11 mouse cellular contexts compared by ENCODE assay signal in genomic region chr3:88437454-88437853, GRCm38 (mm10). TPM values are rescaled to one million over a fixed set of nuclear protein-coding genes. Genes with fewer than 3 reads are reported as not detected.
DNase-seq lines count a peak whose midpoint lies in the region; ATAC-seq and TF ChIP-seq lines count a peak whose summit lies in the region.
"Had no signal": no experiment of that assay in that cellular context is flagged by ENCODE, and none has a peak within 500 bp of the region (broad histone marks: within the 10 kb centered on the region; RNA-seq: fewer than 3 reads in every experiment).

No protein-coding gene starts in this region.

- peak overlapping the region; percentile 69; the same call in 1 of the 2 replicates for H3K4me3 ChIP-seq in gastrocnemius, adult 2 months
- H3K4me3 ChIP-seq in midbrain, embryonic 11.5 days (ENCODE audit: low read depth, low read length): no peak overlapping the region
- no peak overlapping the region for H3K4me3 ChIP-seq in midbrain, postnatal 0 days (ENCODE audit: low read depth, low read length)
- no peak overlapping the region for H3K4me3 ChIP-seq in stomach, embryonic 16.5 days (replicated peaks; ENCODE audit: low read length)

- no peaks in the 10 kb centered on the region for H3K36me3 ChIP-seq in midbrain, embryonic 11.5 days (ENCODE audit: control insufficient read depth, insufficient read depth, low read length)
- peaks cover 37% of the 10 kb centered on the region for H3K36me3 ChIP-seq in midbrain, postnatal 0 days (ENCODE audit: insufficient read depth, low read length)
- no peaks in the 10 kb centered on the region for H3K36me3 ChIP-seq in stomach, embryonic 16.5 days (ENCODE audit: control insufficient read depth, insufficient read depth, low read length)
- H3K36me3 ChIP-seq: stomach, embryonic 15.5 days had no signal

- WGBS in midbrain, embryonic 11.5 days: 81% methylated on average over 10 of the region's 10 CpGs
- WGBS in midbrain, postnatal 0 days: 80% methylated on average over 10 of the region's 10 CpGs
- WGBS in stomach, embryonic 16.5 days: 71% methylated on average over 10 of the region's 10 CpGs

- ATAC-seq in midbrain, embryonic 11.5 days (ENCODE audit: low FRiP score): no peak
- no peak for ATAC-seq in midbrain, postnatal 0 days (ENCODE audit: low FRiP score)
- ATAC-seq in stomach, embryonic 16.5 days (ENCODE audit: insufficient read depth, low FRiP score): no peak

- no peak overlapping the region for H3K27ac ChIP-seq in gastrocnemius, adult 2 months
- no peak overlapping the region for H3K27ac ChIP-seq in midbrain, embryonic 11.5 days (ENCODE audit: low read depth, low read length)
- no peak overlapping the region for H3K27ac ChIP-seq in midbrain, postnatal 0 days (ENCODE audit: low read depth, low read length)
- no peak overlapping the region for H3K27ac ChIP-seq in stomach, embryonic 16.5 days (ENCODE audit: low read length)
- H3K27ac ChIP-seq: stomach, embryonic 15.5 days had no signal

- H3K9me3 ChIP-seq in midbrain, embryonic 11.5 days (ENCODE audit: control insufficient read depth, low read length): no peaks in the 10 kb centered on the region
- H3K9me3 ChIP-seq in midbrain, postnatal 0 days (ENCODE audit: low read length): no peaks in the 10 kb centered on the region
- no peaks in the 10 kb centered on the region for H3K9me3 ChIP-seq in stomach, embryonic 16.5 days (replicated peaks; ENCODE audit: control insufficient read depth, low read length)
- H3K9me3 ChIP-seq: stomach, embryonic 15.5 days had no signal

- no peaks in the 10 kb centered on the region for H3K27me3 ChIP-seq in midbrain, embryonic 11.5 days (ENCODE audit: control insufficient read depth, insufficient read depth, low read length)
- no peaks in the 10 kb centered on the region for H3K27me3 ChIP-seq in midbrain, postnatal 0 days (ENCODE audit: insufficient read depth, low read length)
- H3K27me3 ChIP-seq in stomach, embryonic 16.5 days (ENCODE audit: control insufficient read depth, insufficient read depth, low read length): no peaks in the 10 kb centered on the region
- H3K27me3 ChIP-seq: stomach, embryonic 15.5 days had no signal

- H3K4me2 ChIP-seq in midbrain, embryonic 11.5 days: peak overlapping the region; percentile 42; the same call in 1 of the 2 replicates
- no peak overlapping the region for H3K4me2 ChIP-seq in midbrain, postnatal 0 days (ENCODE audit: low read depth, low read length, poor library complexity, severe bottlenecking)
- peak overlapping the region; percentile 55; the same call in 1 of the 2 replicates for H3K4me2 ChIP-seq in stomach, embryonic 16.5 days (ENCODE audit: low read depth, low read length)

- intact Hi-C loops in gastrocnemius, adult 2 months (cut with DNase I): no loop called here

- peaks cover 8% of the 10 kb centered on the region; the same call in 1 of the 2 replicates for H3K4me1 ChIP-seq in midbrain, embryonic 11.5 days (ENCODE audit: control insufficient read depth, insufficient read depth, low read length)
- no peaks in the 10 kb centered on the region for H3K4me1 ChIP-seq in midbrain, postnatal 0 days (ENCODE audit: insufficient read depth, low read length)
- peaks cover 19% of the 10 kb centered on the region for H3K4me1 ChIP-seq in stomach, embryonic 16.5 days (ENCODE audit: control insufficient read depth, insufficient read depth, low read length)

- no peak for DNase-seq in gastrocnemius, adult 2 months
- no peak for DNase-seq in gastrocnemius, postnatal 4 days (ENCODE audit: low spot score in 2 of 2)
- no peak for DNase-seq in midbrain, embryonic 11.5 days (ENCODE audit: low spot score, missing footprints)
- no peak for DNase-seq in midbrain, postnatal 0 days (ENCODE audit: low spot score)
- peak; percentile 50 for DNase-seq in kidney, postnatal 10 days
- no peak for DNase-seq in left cerebral cortex, adult 18-20 months (ENCODE audit: low spot score in 2 of 2)
- DNase-seq in cerebellum, postnatal 4 days (ENCODE audit: low spot score in 2 of 2): no peak

- H3K9ac ChIP-seq in midbrain, embryonic 11.5 days (ENCODE audit: low read length): no peak overlapping the region
- H3K9ac ChIP-seq in midbrain, postnatal 0 days (replicated peaks; ENCODE audit: low read length, poor library complexity, severe bottlenecking): no peak overlapping the region
- 0 out of 2 replicates have a peak overlapping the region, but pooled peaks have one; percentile 66 for H3K9ac ChIP-seq in stomach, embryonic 16.5 days (ENCODE audit: low read length)
- H3K9ac ChIP-seq: stomach, embryonic 15.5 days had no signal

- TF ChIP-seq CTCF in gastrocnemius, adult 2 months (IDR thresholded peaks at IDR 0.05): no peak
- no peak for TF ChIP-seq CTCF in midbrain, postnatal 0 days (IDR thresholded peaks at IDR 0.05)

RNA-seq across cellular contexts. Expression of gene Slc25a44, which starts 12.5 kb away (rescaled TPM):
- total RNA-seq in gastrocnemius, adult 2 months (2021): 10 to 100 TPM; 16.1 to 18.5 TPM
- total RNA-seq in gastrocnemius, postnatal 4 days (2021): 10 to 100 TPM; 12.1 to 13.3 TPM
- polyA plus RNA-seq in midbrain, embryonic 11.5 days (2014; fragmentation: Nextera tagmentation; extraction: Ambion mirVana): 20.8 and 22.3 TPM in 2 replicates
- total RNA-seq in midbrain, postnatal 0 days (2014; rRNA removed): 62.5 and 63.8 TPM in 2 replicates
- 35.9 and 38.7 TPM in 2 replicates for polyA plus RNA-seq in midbrain, postnatal 0 days (2015; fragmentation: Nextera tagmentation; extraction: Ambion mirVana)
- polyA plus RNA-seq in stomach, embryonic 16.5 days (2015; fragmentation: Nextera tagmentation; extraction: Ambion mirVana): 18.0 and 20.0 TPM in 2 replicates
- 10 to 100 TPM; 77.0 to 78.9 TPM for total RNA-seq in left cerebral cortex, adult 18-20 months (2021)

RNA-seq across cellular contexts. Expression of gene Sema4a, which starts 23.5 kb away (rescaled TPM):
- 1 to 10 TPM; 1.2 to 1.8 TPM for total RNA-seq in gastrocnemius, adult 2 months (2021)
- total RNA-seq in gastrocnemius, postnatal 4 days (2021): 1 to 10 TPM; 3.0 to 4.4 TPM
- 6.3 and 6.8 TPM in 2 replicates for polyA plus RNA-seq in midbrain, embryonic 11.5 days (2014; fragmentation: Nextera tagmentation; extraction: Ambion mirVana)
- total RNA-seq in midbrain, postnatal 0 days (2014; rRNA removed): 52.6 and 62.0 TPM in 2 replicates
- 42.1 and 44.2 TPM in 2 replicates for polyA plus RNA-seq in midbrain, postnatal 0 days (2015; fragmentation: Nextera tagmentation; extraction: Ambion mirVana)
- 33.1 and 38.4 TPM in 2 replicates for polyA plus RNA-seq in stomach, embryonic 16.5 days (2015; fragmentation: Nextera tagmentation; extraction: Ambion mirVana)
- 10 to 100 TPM; 70.4 to 76.5 TPM for total RNA-seq in left cerebral cortex, adult 18-20 months (2021)

RNA-seq across cellular contexts. Expression of gene Pmf1, which starts 27.3 kb away (rescaled TPM):
- 10 to 100 TPM; 16.2 to 19.7 TPM for total RNA-seq in gastrocnemius, adult 2 months (2021)
- 10 to 100 TPM; 52.2 to 59.1 TPM for total RNA-seq in gastrocnemius, postnatal 4 days (2021)
- 128 and 132 TPM in 2 replicates for polyA plus RNA-seq in midbrain, embryonic 11.5 days (2014; fragmentation: Nextera tagmentation; extraction: Ambion mirVana)
- total RNA-seq in midbrain, postnatal 0 days (2014; rRNA removed): 20.6 and 25.4 TPM in 2 replicates
- polyA plus RNA-seq in midbrain, postnatal 0 days (2015; fragmentation: Nextera tagmentation; extraction: Ambion mirVana): 25.2 and 25.6 TPM in 2 replicates
- 98.9 and 104 TPM in 2 replicates for polyA plus RNA-seq in stomach, embryonic 16.5 days (2015; fragmentation: Nextera tagmentation; extraction: Ambion mirVana)
- total RNA-seq in left cerebral cortex, adult 18-20 months (2021): 1 to 10 TPM; 5.2 to 6.2 TPM

RNA-seq across cellular contexts. Expression of gene Bglap, which starts 53.2 kb away (rescaled TPM):
- not detected for total RNA-seq in gastrocnemius, adult 2 months (2021)
- total RNA-seq in gastrocnemius, postnatal 4 days (2021): 1 to 10 TPM in 1 of 2 experiments, not detected in 1; 1.4 TPM
- 0.48 TPM in 1 of 2 replicates, not detected in the other for polyA plus RNA-seq in midbrain, embryonic 11.5 days (2014; fragmentation: Nextera tagmentation; extraction: Ambion mirVana)
- total RNA-seq in midbrain, postnatal 0 days (2014; rRNA removed): not detected in 2 replicates
- not detected in 2 replicates for polyA plus RNA-seq in midbrain, postnatal 0 days (2015; fragmentation: Nextera tagmentation; extraction: Ambion mirVana)
- not detected in 2 replicates for polyA plus RNA-seq in stomach, embryonic 16.5 days (2015; fragmentation: Nextera tagmentation; extraction: Ambion mirVana)
- not detected for total RNA-seq in left cerebral cortex, adult 18-20 months (2021)
- total RNA-seq: hematopoietic stem cell, adult 5-6 weeks had no signal
- polyA plus RNA-seq: liver, embryonic 16.5 days had no signal

RNA-seq across cellular contexts. Expression of gene Bglap2, which starts 59.0 kb away (rescaled TPM):
- not detected for total RNA-seq in gastrocnemius, adult 2 months (2021)
- total RNA-seq in gastrocnemius, postnatal 4 days (2021): not detected
- not detected in 2 replicates for polyA plus RNA-seq in midbrain, embryonic 11.5 days (2014; fragmentation: Nextera tagmentation; extraction: Ambion mirVana)
- total RNA-seq in midbrain, postnatal 0 days (2014; rRNA removed): not detected in 2 replicates
- polyA plus RNA-seq in midbrain, postnatal 0 days (2015; fragmentation: Nextera tagmentation; extraction: Ambion mirVana): 0.51 TPM in 1 of 2 replicates, not detected in the other
- 4.4 and 12.2 TPM in 2 replicates for polyA plus RNA-seq in stomach, embryonic 16.5 days (2015; fragmentation: Nextera tagmentation; extraction: Ambion mirVana)
- 1 to 10 TPM in 1 of 2 experiments, not detected in 1; 2.0 TPM for total RNA-seq in left cerebral cortex, adult 18-20 months (2021)
- total RNA-seq: hematopoietic stem cell, adult 5-6 weeks had no signal
- polyA plus RNA-seq: liver, embryonic 16.5 days had no signal
